Mouse (Mus musculus) intestine, embryonic 16.5 days (tissue): ENCODE results near the gene Catsperg2. TPM values are rescaled to one million over a fixed set of nuclear protein-coding genes. Genes with fewer than 3 reads are reported as not detected.
"Not testable (repeated sequence)": the region's sequence is repeated elsewhere in the genome, so short reads cannot be mapped to it uniquely, and the experiment has no call there.

Experiments used
- ATAC-seq: fragments of 200-750 bp; cut with Nextera tagmentation; 2 replicates; pipeline ENCODE4 v1.8.0; 2017; ENCODE audit warnings: moderate TSS enrichment, moderate library complexity
- H3K27ac ChIP-seq: fragments of 300-500 bp; sonication (generic); 2 replicates; pipeline ENCODE4 v1.5.1; 2014; ENCODE audit warnings: mild to moderate bottlenecking, low read length
- H3K27me3 ChIP-seq: fragments of 300-500 bp; sonication (generic); replicated peaks from 2 replicates; pipeline ENCODE4 v1.6.1; 2014; ENCODE audit warnings: low read length, control low read depth, mixed read lengths; ENCODE audit not compliant: control insufficient read depth, insufficient read depth
- H3K36me3 ChIP-seq: fragments of 300-500 bp; sonication (generic); 2 replicates; pipeline ENCODE4 v1.6.1; 2014; ENCODE audit warnings: low read length, control low read depth; ENCODE audit not compliant: control insufficient read depth, insufficient read depth
- H3K4me1 ChIP-seq: fragments of 300-500 bp; sonication (generic); 2 replicates; pipeline ENCODE4 v1.6.1; 2014; ENCODE audit warnings: low read length, control low read depth, mixed read lengths; ENCODE audit not compliant: control insufficient read depth, insufficient read depth
- H3K4me2 ChIP-seq: fragments of 300-500 bp; sonication (generic); 2 replicates; pipeline ENCODE4 v1.6.1; 2014; ENCODE audit warnings: low read depth, low read length, control low read depth
- H3K4me3 ChIP-seq: fragments of 300-500 bp; sonication (generic); 2 replicates; pipeline ENCODE4 v1.5.1; 2014; ENCODE audit warnings: mild to moderate bottlenecking, low read length
- H3K9ac ChIP-seq: fragments of 300-500 bp; sonication (generic); 2 replicates; pipeline ENCODE4 v1.6.1; 2014; ENCODE audit warnings: low read depth, low read length
- H3K9me3 ChIP-seq: fragments of 300-500 bp; sonication (generic); 2 replicates; pipeline ENCODE4 v1.6.1; 2016; ENCODE audit warnings: low read length, control low read depth; ENCODE audit not compliant: control insufficient read depth
- WGBS: fragments of 180-500 bp; shearing (Covaris S2); extraction: QIAGEN DNeasy Blood & Tissue Kit; methylation state at CpG from one replicate; pipeline ENCODE4 v1.1.7; 2014; 5-methylcytosine and 5-hydroxymethylcytosine counted together
- microRNA counts: library from miRNA; unstranded; fragments of <30 nt; microRNA quantifications from one replicate; lab custom pipeline; 2016
- microRNA-seq: library from miRNA; unstranded; fragments of <30 nt; microRNA quantifications from one replicate; pipeline ENCODE4, GENCODE M21; 2016
- polyA plus RNA-seq: library from polyadenylated mRNA; unstranded; fragments of >200 nt; fragmentation: Nextera tagmentation; extraction: Ambion mirVana; gene quantifications from 2 replicates; pipeline ENCODE4 v1.2.1, GENCODE M21; 2015

Gene Catsperg2
- polyA plus RNA-seq, 1 experiment from 2014 or later: not detected

DNA sequence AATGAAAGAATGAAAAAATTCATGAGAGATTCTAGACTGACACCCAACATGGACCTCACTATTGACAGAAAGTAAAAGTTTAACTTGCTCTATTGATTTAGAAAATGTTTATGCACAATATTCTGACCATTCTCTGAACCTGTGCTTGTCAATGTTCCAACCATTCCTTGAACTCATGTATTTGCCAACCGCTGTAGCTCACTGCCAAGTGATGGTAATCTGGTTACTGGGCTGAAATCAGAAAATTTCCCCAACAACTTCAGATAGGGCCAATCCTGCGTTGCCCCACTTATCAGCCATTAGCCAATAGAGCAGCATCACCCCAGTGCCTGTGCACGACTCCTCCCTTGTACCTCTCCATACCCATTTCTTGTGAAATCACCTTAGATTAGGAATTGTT, 15.4 kb upstream of the Catsperg2 start:
- Histone ChIP-seq H3K9me3 (no peaks in the 10 kb centered on the region), H3K27me3 (no peaks in the 10 kb centered on the region), H3K4me3 (no peak overlapping the region), H3K36me3 (no peaks in the 10 kb centered on the region), H3K27ac (no peak overlapping the region), H3K9ac (no peak overlapping the region), H3K4me2 (no peak overlapping the region), H3K4me1 (no peaks in the 10 kb centered on the region)
- no peak for ATAC-seq
- 78% methylated on average over 3 of the region's 3 CpGs for WGBS

DNA sequence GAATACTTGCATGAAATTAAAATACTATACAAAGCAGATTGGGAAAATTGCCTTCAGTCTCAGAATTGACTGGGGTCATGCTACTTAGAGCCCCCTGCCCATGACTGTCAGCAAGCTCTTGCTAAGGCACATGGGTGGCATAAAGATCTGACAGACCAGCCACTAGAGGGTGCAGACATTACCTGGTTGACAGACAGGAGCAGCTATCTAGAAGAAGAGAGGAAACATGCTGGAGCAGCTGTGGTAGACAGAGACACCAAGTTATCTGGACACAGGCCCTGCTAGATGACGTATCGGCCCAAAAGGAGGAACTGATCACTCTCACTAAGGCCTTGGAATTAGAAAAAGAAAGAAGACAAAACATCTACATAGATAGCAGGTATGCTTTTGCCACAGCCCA, 1.2 kb upstream of the Catsperg2 start:
- H3K4me1 ChIP-seq: no peaks in the 10 kb centered on the region
- 85% methylated on average over 2 of the region's 2 CpGs for WGBS
- H3K36me3 ChIP-seq: no peaks in the 10 kb centered on the region
- no peaks in the 10 kb centered on the region for H3K27me3 ChIP-seq
- peaks cover 7% of the 10 kb centered on the region; the same call in 1 of the 2 replicates for H3K9me3 ChIP-seq
- H3K9ac ChIP-seq: no peak overlapping the region
- no peak overlapping the region for H3K4me3 ChIP-seq
- ATAC-seq: no peak
- H3K27ac ChIP-seq: no peak overlapping the region
- no peak overlapping the region for H3K4me2 ChIP-seq

DNA sequence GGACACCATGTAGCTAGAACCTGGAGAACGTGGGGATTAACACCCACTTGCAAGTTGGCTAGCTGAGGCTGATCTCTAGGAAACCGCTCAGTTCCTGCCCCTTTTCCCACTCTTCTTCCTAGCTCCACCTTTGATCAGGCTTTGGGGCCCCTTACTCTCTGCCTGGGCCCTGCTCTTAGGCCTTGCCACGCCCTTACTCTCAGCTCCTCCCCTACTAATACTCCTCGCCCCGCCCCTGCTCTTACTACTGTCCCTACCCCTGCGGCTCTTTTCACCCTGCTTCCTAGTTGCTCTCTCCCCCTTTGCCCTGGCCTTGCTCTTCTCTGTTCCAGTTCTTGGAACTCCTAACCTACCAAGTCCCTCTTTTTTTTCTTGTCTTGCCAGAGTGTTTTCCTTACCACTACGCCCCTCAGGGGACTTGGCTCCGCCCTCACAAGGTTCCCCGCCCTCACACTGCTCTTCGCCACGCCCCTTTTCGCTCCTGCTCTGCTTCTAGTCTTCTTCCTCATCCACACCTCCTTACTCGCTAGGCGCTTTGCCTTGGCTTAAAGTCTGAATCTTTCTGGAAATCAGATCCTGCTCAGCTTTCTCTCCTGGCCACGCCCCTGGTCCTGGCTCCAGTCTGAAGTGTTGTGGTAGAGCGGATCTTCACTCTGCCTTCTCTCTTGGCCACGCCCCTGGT, 1.2 kb downstream of the Catsperg2 start:
- H3K4me2 ChIP-seq: not testable (repeated sequence)
- ATAC-seq: peak; percentile 44

DNA sequence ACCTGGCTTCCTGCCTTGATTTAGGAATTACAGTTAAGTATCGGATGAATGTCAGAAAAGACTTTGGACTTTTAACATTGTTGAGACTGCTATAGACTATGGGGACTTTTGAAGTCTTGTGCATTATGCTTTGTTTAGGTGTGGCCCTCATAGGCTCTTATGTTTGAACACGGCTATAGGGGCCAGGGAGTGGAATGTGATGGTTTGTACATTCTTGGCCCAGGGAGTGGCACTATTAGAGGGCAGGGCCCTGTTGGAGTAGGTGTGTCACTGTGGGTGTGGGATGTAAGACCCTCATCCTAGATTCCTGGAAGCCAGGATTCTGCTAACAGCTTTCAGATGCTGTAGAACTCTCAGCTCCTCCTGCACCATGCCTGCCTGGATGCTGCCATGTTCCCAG, 17.9 kb downstream of the Catsperg2 start:
- not testable (repeated sequence) for H3K9ac ChIP-seq, ATAC-seq, H3K4me2 ChIP-seq, H3K9me3 ChIP-seq, H3K36me3 ChIP-seq, H3K4me1 ChIP-seq, H3K4me3 ChIP-seq, H3K27ac ChIP-seq, H3K27me3 ChIP-seq
- WGBS: 66% methylated on average over 2 of the region's 2 CpGs

More for the DNA sequence above, 1.2 kb downstream of the Catsperg2 start:
- H3K4me1 ChIP-seq, H3K36me3 ChIP-seq, H3K27ac ChIP-seq, H3K9ac ChIP-seq, H3K27me3 ChIP-seq, H3K4me3 ChIP-seq, H3K9me3 ChIP-seq: not testable (repeated sequence)
- WGBS: 27% methylated on average over 16 of the region's 17 CpGs

GRCm38 (mm10) chr7:29695231-29695630, 31.6 kb downstream of the Catsperg2 start:
- not testable (repeated sequence) for H3K27ac ChIP-seq, ATAC-seq, H3K4me3 ChIP-seq, H3K36me3 ChIP-seq, H3K4me1 ChIP-seq, H3K9me3 ChIP-seq, H3K4me2 ChIP-seq, H3K27me3 ChIP-seq, H3K9ac ChIP-seq
- 83% methylated on average over 3 of the region's 3 CpGs for WGBS

DNA sequence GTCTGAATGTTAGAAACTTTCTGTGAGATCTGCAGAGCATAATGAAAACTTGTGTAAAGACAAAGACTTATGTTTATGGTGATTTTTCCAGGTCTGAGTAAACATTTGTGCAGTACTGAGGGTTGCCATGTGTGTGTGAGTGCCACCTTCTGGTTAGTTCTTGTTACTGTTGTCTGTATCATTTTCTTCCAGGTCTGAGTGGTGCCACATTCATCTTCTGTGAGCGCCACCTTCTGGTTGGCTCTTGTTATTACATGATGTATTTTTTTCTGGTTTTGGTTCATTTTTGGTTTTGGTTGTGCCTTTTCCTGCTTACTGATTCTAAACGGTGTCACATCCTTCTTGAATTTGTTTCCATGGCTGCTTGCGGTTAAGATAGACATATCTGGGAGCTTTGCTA, 45.0 kb downstream of the Catsperg2 start:
- Histone ChIP-seq H3K36me3 (no peaks in the 10 kb centered on the region), H3K27ac (no peak overlapping the region), H3K9me3 (peaks cover 4% of the 10 kb centered on the region), H3K4me3 (no peak overlapping the region), H3K4me1 (no peaks in the 10 kb centered on the region), H3K27me3 (no peaks in the 10 kb centered on the region), H3K9ac (no peak overlapping the region), H3K4me2 (no peak overlapping the region)
- WGBS: 67% methylated on average over 3 of the region's 3 CpGs
- ATAC-seq: no peak

MicroRNAs within 50 kb of the gene (microRNA counts, 519-probe panel; counts per million panel counts)
- microRNA mmu-miR-1964 (lab: Ali Mortazavi, UCI): 1,796 counts per million, percentile 29 among the panel's probes with 10 or more counts

Small RNA genes within 50 kb of the gene (microRNA-seq; reads per million reads assigned to microRNA genes)
- gene Mir1964: 1.6 reads per million

Other genes with a start within 250 kb of the Catsperg2 start
- 22.9 and 24.1 TPM in 2 replicates for gene Sipa1l3, start 208.4 kb downstream of the Catsperg2 start, polyA plus RNA-seq
- gene Zfp84, start 41.5 kb upstream of the Catsperg2 start, polyA plus RNA-seq: 8.0 and 8.1 TPM in 2 replicates
- 2.8 and 3.7 TPM in 2 replicates for gene Zfp30, start 57.0 kb upstream of the Catsperg2 start, polyA plus RNA-seq
- gene Zfp790, start 89.1 kb upstream of the Catsperg2 start, polyA plus RNA-seq: 10.0 and 11.1 TPM in 2 replicates
- 2.7 and 3.2 TPM in 2 replicates for gene Zfp940, start 126.6 kb upstream of the Catsperg2 start, polyA plus RNA-seq
- gene Zfp420, start 132.9 kb upstream of the Catsperg2 start, polyA plus RNA-seq: 4.2 and 4.3 TPM in 2 replicates
- 6.6 and 7.1 TPM in 2 replicates for gene Zfp27, start 179.5 kb upstream of the Catsperg2 start, polyA plus RNA-seq
- 2.7 TPM in 2 replicates for gene Zfp383, start 181.2 kb upstream of the Catsperg2 start, polyA plus RNA-seq
- gene Zfp74, start 227.1 kb upstream of the Catsperg2 start, polyA plus RNA-seq: 5.4 and 6.4 TPM in 2 replicates